Mouse (Mus musculus): ENCODE data around the gene Tgoln1. TPM values are rescaled to one million over a fixed set of nuclear protein-coding genes. Genes with fewer than 3 reads are reported as not detected.
A peak's percentile ranks its signal among the peaks of the same experiment; 100 is the strongest.

Gene Tgoln1
- polyA plus RNA-seq, 1 experiment: 68.9 TPM

GRCm38 (mm10) chr6:72593914-72594313, 22.9 kb downstream of the Tgoln1 start:
- DNase-seq (ENCODE audit: low spot score): no peak

- DNase-seq (ENCODE audit: low spot score): no peak
These were observed 23.6 kb downstream of the Tgoln1 start for GRCm38 (mm10) chr6:72593011-72593803.

- no peak for DNase-seq (ENCODE audit: low spot score)
These were observed 26.7 kb downstream of the Tgoln1 start for GRCm38 (mm10) chr6:72590111-72590510.

GRCm38 (mm10) chr6:72588307-72588706, 28.5 kb downstream of the Tgoln1 start:
- DNase-seq (ENCODE audit: low spot score): no peak

- DNase-seq (ENCODE audit: low spot score): no peak
These were observed 30.1 kb downstream of the Tgoln1 start for GRCm38 (mm10) chr6:72586701-72587100.

- no peak for DNase-seq (ENCODE audit: low spot score)
These were observed 32.6 kb downstream of the Tgoln1 start for GRCm38 (mm10) chr6:72584154-72584553.

GRCm38 (mm10) chr6:72583211-72583839, 33.5 kb downstream of the Tgoln1 start:
- no peak for DNase-seq (ENCODE audit: low spot score)

- no peak for DNase-seq (ENCODE audit: low spot score)
These were observed 35.0 kb downstream of the Tgoln1 start for GRCm38 (mm10) chr6:72581625-72582382.

GRCm38 (mm10) chr6:72576041-72576440, 40.8 kb downstream of the Tgoln1 start:
- DNase-seq (ENCODE audit: low spot score): no peak

GRCm38 (mm10) chr6:72571826-72572225, 45.0 kb downstream of the Tgoln1 start:
- DNase-seq (ENCODE audit: low spot score): no peak

GRCm38 (mm10) chr6:72570644-72571397, 46.0 kb downstream of the Tgoln1 start:
- no peak for DNase-seq (ENCODE audit: low spot score)

GRCm38 (mm10) chr6:72568736-72569135, 48.1 kb downstream of the Tgoln1 start:
- DNase-seq (ENCODE audit: low spot score): no peak

- no peak for DNase-seq (ENCODE audit: low spot score)
These were observed 49.3 kb downstream of the Tgoln1 start for GRCm38 (mm10) chr6:72567508-72567907.

GRCm38 (mm10) chr6:72566044-72566443, 50.8 kb downstream of the Tgoln1 start:
- DNase-seq (ENCODE audit: low spot score): peak; percentile 56

GRCm38 (mm10) chr6:72565506-72565905, 51.3 kb downstream of the Tgoln1 start:
- no peak for DNase-seq (ENCODE audit: low spot score)

- no peak for DNase-seq (ENCODE audit: low spot score)
These were observed 53.9 kb downstream of the Tgoln1 start for GRCm38 (mm10) chr6:72562894-72563293.

GRCm38 (mm10) chr6:72562486-72562885, 54.3 kb downstream of the Tgoln1 start:
- no peak for DNase-seq (ENCODE audit: low spot score)

- DNase-seq (ENCODE audit: low spot score): no peak
These were observed 56.0 kb downstream of the Tgoln1 start for GRCm38 (mm10) chr6:72560801-72561200.
